Mouse (Mus musculus) hindbrain, embryonic 14.5 days (tissue): ENCODE results near the gene Gga1. TPM values are rescaled to one million over a fixed set of nuclear protein-coding genes. Genes with fewer than 3 reads are reported as not detected.

Experiments used
- ATAC-seq: fragments of 200-750 bp; cut with Nextera tagmentation; 2 replicates; pipeline ENCODE4 v1.8.0; 2017; ENCODE audit warnings: moderate number of reproducible peaks, mild to moderate bottlenecking, moderate TSS enrichment, moderate library complexity; ENCODE audit not compliant: low FRiP score
- DNase-seq: peaks from one replicate; pipeline ENCODE4 v3.0.0-alpha.2; 2015; ENCODE audit warnings: low spot score
- H3K27ac ChIP-seq: fragments of 300-500 bp; sonication (generic); 2 replicates; pipeline ENCODE4 v1.5.1; 2014; ENCODE audit warnings: mild to moderate bottlenecking, moderate library complexity
- H3K27me3 ChIP-seq: fragments of 300-500 bp; sonication (generic); 2 replicates; pipeline ENCODE4 v1.6.1; 2014; ENCODE audit warnings: mild to moderate bottlenecking, low read length, mixed read lengths; ENCODE audit not compliant: control insufficient read depth, insufficient read depth
- H3K36me3 ChIP-seq: fragments of 300-500 bp; sonication (generic); replicated peaks from 2 replicates; pipeline ENCODE4 v1.6.1; 2014; ENCODE audit not compliant: control insufficient read depth, insufficient read depth
- H3K4me1 ChIP-seq: fragments of 300-500 bp; sonication (generic); replicated peaks from 2 replicates; pipeline ENCODE4 v1.6.1; 2014; ENCODE audit warnings: antibody characterized with exemption, low read length, mixed read lengths; ENCODE audit not compliant: control insufficient read depth, insufficient read depth
- H3K4me2 ChIP-seq: fragments of 300-500 bp; sonication (generic); replicated peaks from 2 replicates; pipeline ENCODE4 v1.6.1; 2014; ENCODE audit warnings: mild to moderate bottlenecking, moderate library complexity
- H3K4me3 ChIP-seq: fragments of 300-500 bp; sonication (generic); replicated peaks from 2 replicates; pipeline ENCODE4 v1.5.1; 2014; ENCODE audit warnings: mild to moderate bottlenecking, low read length
- H3K9ac ChIP-seq: fragments of 300-500 bp; sonication (generic); 2 replicates; pipeline ENCODE4 v1.6.1; 2014
- H3K9me3 ChIP-seq: fragments of 300-500 bp; sonication (generic); 2 replicates; pipeline ENCODE4 v1.6.1; 2016; ENCODE audit warnings: low read length; ENCODE audit not compliant: control insufficient read depth
- WGBS: fragments of 180-500 bp; shearing (Covaris S2); extraction: QIAGEN DNeasy Blood & Tissue Kit; methylation state at CpG from one replicate; pipeline ENCODE4 v1.1.7; 2014; 5-methylcytosine and 5-hydroxymethylcytosine counted together
- polyA plus RNA-seq: library from polyadenylated mRNA; unstranded; fragments of >200 nt; fragmentation: Nextera tagmentation; extraction: Ambion mirVana; gene quantifications from 2 replicates; pipeline ENCODE4 v1.2.1, GENCODE M21; 2014

Gga1 gene
- polyA plus RNA-seq, 1 experiment from 2014 or later, result 43.0 TPM

DNA sequence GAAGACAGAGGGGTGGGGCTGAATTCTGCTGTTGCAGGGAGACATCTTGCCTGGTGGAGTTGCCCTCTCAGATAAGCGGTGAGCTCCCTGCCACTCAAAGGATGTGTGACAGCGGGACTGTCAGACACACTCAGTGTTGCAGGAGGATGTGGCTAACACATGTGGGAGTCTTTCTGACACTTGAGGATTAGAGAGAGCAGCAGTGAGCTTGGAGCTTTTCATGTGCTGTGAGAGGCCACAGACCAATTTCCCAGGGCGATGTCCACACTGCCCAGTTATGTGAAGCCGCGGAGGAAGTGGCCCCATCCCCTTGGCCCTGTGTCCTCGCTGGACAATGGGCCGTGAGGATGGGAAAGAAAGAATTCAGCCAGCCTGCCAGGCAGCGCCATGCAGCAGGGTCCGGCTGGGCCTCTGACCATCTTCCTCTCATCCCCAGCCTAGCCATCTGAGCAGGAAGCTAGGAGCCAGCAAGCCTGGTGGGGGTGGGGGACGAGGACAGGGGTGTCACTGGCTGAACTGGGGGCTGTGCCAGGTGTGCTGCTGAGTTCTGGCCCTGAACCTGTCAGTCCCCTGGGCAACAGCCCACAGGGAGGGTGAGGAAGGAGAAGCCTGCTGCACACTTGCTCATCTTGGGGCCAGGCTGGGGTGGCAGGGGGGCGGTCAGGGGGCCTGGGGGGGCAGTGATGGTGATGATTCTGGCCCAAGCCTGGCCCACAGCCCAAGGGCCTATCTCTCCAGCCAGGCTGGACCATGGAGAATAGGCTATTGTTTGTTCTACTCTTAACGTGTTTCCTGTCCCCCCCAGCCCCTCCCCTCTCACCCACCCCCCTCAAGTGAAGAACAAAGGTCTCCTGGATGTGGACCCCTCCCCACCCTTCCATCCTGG, 41.5 kb upstream of the Gga1 start:
- H3K9ac ChIP-seq, result no peak overlapping the region
- WGBS, result 8% methylated on average over 12 of the region's 12 CpGs

DNA sequence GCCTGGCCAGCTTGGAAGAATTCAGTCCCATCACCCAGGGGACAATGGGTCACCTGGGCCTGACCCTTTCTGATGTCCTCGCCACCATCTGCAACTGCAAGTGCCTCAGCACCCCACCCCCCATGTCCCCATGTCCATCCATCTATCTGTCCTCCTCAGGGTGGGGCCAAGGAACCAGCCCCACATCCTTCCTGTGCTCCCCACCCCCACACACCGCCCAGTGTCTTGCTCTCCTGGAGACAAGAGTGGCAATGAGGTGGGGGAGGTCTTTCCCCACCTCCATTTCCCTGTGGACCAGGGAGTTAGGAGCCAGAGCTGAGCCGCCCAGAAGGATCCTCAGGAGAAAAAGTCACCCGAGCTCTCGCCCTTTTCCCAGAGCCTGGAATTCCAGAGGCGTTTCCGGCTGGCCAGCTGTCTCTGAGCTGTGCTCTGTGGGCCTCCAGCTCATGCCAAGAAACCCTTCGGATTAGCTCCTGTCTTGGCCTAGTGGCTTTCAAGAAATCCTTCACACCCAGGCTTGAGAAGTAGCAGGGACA, 40.8 kb upstream of the Gga1 start:
- Histone ChIP-seq H3K9ac (no peak overlapping the region), H3K27me3 (no peaks in the 10 kb centered on the region), H3K27ac (peak overlapping the region; percentile 29; the same call in 1 of the 2 replicates), H3K4me3 (no peak overlapping the region), H3K9me3 (no peaks in the 10 kb centered on the region), H3K36me3 (no peaks in the 10 kb centered on the region), H3K4me2 (no peak overlapping the region), H3K4me1 (peaks cover 37% of the 10 kb centered on the region)
- ATAC-seq, result no peak
- 37% methylated on average over 8 of the region's 8 CpGs for WGBS
- DNase-seq, result no peak

More for the DNA sequence above, 41.5 kb upstream of the Gga1 start:
- Histone ChIP-seq H3K4me3 (no peak overlapping the region), H3K4me2 (no peak overlapping the region), H3K27ac (peak overlapping the region; percentile 29), H3K36me3 (no peaks in the 10 kb centered on the region), H3K9me3 (no peaks in the 10 kb centered on the region), H3K4me1 (peaks cover 31% of the 10 kb centered on the region), H3K27me3 (no peaks in the 10 kb centered on the region)
- ATAC-seq (peak; percentile 33; the same call in 1 of the 2 replicates), DNase-seq (no peak)

DNA sequence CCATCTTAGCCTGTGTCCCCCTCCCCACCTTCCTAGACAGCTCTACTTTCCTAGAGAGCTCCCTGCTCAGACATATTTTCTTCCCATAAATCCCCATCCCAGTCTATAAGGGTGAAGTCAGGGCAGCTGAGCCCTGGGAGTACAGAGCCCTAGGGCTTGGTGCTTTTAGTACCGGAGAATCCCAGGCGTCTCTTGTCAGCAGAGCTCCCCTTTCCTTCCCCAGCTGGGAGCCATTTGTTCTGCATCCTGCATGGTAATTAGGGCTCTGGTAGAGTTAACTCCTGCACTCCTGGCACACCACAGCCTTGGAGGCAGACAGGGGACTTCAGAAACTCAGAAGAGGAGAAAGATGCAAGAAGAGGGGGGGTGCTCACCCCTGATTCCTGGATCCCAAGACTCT, 37.2 kb upstream of the Gga1 start:
- DNase-seq (no peak), ATAC-seq (no peak)
- Histone ChIP-seq H3K36me3 (no peaks in the 10 kb centered on the region), H3K4me3 (no peak overlapping the region), H3K9ac (no peak overlapping the region), H3K9me3 (no peaks in the 10 kb centered on the region), H3K4me2 (no peak overlapping the region), H3K27ac (peak overlapping the region; percentile 22; the same call in 1 of the 2 replicates), H3K4me1 (peaks cover 42% of the 10 kb centered on the region), H3K27me3 (peaks cover 30% of the 10 kb centered on the region)
- WGBS, result 0% methylated on average over 2 of the region's 2 CpGs

DNA sequence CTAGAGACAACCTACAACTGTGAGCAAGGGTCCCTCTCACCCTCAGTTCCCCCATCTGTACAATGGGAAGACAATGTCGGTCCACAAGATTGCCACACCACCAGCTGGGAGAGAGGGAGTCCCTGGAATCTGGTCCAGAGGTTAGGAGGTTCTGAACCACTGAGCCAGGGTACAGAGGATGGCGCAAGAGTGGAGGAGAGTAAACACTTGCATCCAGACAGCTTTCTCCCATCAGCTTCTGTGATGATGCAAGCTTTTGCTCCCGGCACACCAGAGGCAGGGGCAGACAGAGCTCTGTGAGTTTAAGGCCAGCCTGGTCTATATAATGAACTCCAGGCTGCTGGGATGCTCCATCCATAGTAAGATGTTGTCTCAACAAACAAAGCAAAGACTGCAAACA, 36.7 kb upstream of the Gga1 start:
- WGBS, result 62% methylated on average over 3 of the region's 3 CpGs
- ATAC-seq, result no peak

DNA sequence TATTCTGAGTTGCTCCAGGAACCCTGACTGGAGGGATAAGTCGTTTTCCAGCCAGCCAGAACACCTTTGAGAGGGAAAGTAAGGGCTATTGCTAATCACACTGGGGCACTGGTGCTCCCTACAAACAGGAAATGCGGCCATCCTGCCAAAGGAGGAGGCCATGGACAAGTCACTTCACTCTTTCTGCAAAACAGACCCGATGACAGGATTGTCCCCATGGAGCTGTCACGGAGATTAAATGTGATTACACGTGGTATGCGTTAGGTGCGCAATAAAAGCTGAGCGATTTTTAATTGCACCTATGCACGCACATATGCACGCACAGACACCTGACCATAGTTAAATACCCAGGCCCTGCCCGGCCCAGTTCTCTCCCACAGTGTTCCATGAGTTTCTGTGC, 36.2 kb upstream of the Gga1 start:
- Histone ChIP-seq H3K4me1 (peaks cover 32% of the 10 kb centered on the region), H3K27ac (no peak overlapping the region), H3K27me3 (peaks cover 31% of the 10 kb centered on the region), H3K4me3 (no peak overlapping the region), H3K4me2 (no peak overlapping the region), H3K9ac (no peak overlapping the region), H3K36me3 (no peaks in the 10 kb centered on the region), H3K9me3 (no peaks in the 10 kb centered on the region)
- no peak for ATAC-seq
- WGBS, result 43% methylated on average over 11 of the region's 11 CpGs
- DNase-seq, result no peak

More for the DNA sequence above, 36.7 kb upstream of the Gga1 start:
- Histone ChIP-seq H3K9me3 (no peaks in the 10 kb centered on the region), H3K27ac (no peak overlapping the region), H3K36me3 (no peaks in the 10 kb centered on the region), H3K4me2 (no peak overlapping the region), H3K9ac (no peak overlapping the region), H3K4me3 (no peak overlapping the region), H3K27me3 (peaks cover 31% of the 10 kb centered on the region), H3K4me1 (peaks cover 37% of the 10 kb centered on the region)
- no peak for DNase-seq

DNA sequence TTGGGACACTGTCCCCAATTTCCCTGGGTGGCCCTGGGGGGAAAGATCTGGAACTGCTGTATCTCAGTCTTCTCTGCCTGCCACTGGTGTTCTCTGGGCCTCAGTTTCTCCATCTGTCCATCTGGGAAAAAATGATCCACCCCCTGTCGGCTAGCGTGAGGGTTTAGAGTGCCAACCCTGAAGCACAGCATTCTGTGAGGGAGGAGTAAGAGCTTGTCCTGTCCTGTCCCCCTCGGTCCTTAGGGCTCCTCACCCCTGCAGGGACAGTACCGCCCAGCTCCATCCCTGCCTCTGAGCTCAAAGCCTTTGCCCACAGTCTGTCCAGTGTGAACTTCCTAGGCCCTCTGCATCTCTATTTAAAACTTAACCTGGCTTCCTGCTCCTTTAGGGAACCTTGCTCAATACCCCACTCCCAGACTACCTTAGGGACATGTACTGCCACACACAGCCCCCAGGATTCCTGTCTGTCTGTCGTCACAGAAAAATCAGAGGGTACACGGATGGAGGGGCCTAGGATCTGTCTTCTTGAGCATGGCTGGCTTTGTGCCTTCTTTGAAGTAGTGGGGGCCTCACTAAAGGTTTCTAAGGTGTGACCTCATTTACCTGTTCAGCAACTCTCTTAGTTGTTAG, 35.7 kb upstream of the Gga1 start:
- H3K27ac ChIP-seq, result no peak overlapping the region
- H3K4me2 ChIP-seq, result no peak overlapping the region
- 56% methylated on average over 6 of the region's 6 CpGs for whole genome bisulfite sequencing
- ATAC-seq (no peak), DNase-seq (no peak)
- no peaks in the 10 kb centered on the region for H3K9me3 ChIP-seq
- no peak overlapping the region for H3K4me3 ChIP-seq
- H3K9ac ChIP-seq, result no peak overlapping the region
- peaks cover 29% of the 10 kb centered on the region; the same call in 1 of the 2 replicates for H3K4me1 ChIP-seq
- H3K36me3 ChIP-seq, result no peaks in the 10 kb centered on the region
- peaks cover 31% of the 10 kb centered on the region for H3K27me3 ChIP-seq

DNA sequence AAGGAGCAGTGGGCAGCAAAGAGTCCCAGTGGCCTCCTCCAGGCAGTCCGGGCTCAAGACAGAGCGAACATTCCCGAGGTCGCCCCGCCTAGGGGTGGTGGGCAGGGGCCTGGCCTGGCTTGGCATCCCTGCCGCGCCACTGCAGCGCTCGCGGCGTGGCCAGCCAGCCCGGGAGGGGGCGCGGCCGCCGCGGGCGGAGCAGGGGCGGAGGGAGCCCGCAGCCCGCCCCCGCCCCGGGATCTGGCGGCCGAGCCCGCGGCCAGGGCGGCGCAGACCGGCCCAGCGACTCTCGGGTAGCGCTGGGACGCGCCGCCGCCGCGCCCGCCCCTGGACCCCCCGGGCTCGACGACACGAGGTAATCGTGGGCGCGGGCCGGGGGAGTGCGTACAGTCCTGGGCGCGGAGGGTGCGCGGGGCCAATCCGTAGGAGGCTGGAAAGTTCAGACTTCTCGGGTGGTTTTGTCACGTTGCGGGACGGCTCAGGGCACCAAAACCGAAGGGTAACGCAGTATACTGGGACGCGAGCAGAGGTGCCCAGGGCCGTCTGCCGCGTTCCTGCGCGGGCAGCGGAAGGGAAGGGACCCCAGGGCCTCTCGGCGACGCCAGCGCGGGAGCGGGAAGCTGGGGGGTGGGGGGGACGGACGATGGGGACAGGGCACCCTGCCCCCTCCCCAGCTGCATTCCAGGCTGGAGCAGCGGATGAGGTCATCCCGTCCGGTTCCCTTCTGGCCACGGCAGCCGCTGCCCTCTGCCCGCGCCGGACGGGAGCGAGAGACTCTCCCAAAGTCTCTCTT, 34.4 kb upstream of the Gga1 start, which contains the start of gene Cdc42ep1:
Cdc42ep1 (plus strand) TSS at position 254 of the 793 bp plus-strand sequence.
- no peaks in the 10 kb centered on the region for H3K36me3 ChIP-seq
- DNase-seq, result no peak
- under 1% methylated on average over 80 of the region's 86 CpGs for WGBS
- 0 out of 2 replicates have a peak within 1 kb of the TSS, but pooled peaks have one; percentile 44 for H3K27ac ChIP-seq
- H3K4me1 ChIP-seq, result peaks cover 29% of the 10 kb centered on the region; the same call in 1 of the 2 replicates
- peak within 1 kb of the TSS; percentile 50 for H3K9ac ChIP-seq
- H3K9me3 ChIP-seq, result no peaks in the 10 kb centered on the region
- ATAC-seq, result peak; percentile 44; the same call in 1 of the 2 replicates
- peaks cover 31% of the 10 kb centered on the region for H3K27me3 ChIP-seq
- H3K4me2 ChIP-seq, result peak within 1 kb of the TSS; percentile 50
- peak within 1 kb of the TSS; percentile 33 for H3K4me3 ChIP-seq

DNA sequence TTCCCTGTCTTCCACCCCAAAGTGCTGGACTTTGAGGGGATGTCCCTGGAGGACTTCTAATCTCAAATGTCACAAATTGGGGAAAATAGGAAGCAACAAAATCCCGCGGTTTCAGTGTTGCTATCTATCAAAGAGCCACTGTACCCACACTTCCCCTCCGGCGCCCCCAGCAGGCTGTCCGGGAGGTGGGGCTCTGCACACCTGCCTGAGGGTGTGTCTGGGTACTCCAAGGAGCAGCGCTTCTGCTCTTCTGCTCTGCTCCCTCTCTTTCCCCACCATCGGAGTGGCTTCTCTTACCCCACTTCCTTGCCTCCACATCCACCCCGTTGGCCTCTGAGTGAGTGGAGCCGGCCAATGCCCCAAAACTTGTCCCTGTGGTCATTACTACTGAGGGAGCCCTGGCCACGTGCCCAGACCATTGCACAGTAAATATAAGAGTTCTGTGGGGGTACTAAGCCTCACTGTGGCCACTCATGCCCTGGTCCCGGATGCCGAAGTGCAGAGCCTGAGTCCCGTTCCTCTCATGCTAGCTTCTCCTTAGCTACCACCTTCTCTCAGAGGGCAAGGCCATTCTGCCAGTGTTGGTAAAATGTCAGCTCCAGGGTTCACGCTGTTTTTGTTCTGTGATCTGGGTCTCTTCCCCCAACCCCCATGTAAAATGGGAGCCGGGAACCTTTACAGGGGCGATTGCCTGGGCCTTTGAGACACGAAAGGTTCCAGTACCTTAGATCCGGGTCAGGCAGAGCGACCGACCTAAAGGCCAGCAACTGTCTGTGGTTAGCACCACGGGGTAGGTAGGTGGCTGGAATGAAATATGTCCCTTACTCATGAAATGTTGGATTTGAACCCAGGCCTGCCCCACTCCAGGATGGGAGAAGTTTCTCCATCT, 33.2 kb upstream of the Gga1 start:
- Histone ChIP-seq H3K27ac (0 out of 2 replicates have a peak overlapping the region, but pooled peaks have one; percentile 44), H3K36me3 (no peaks in the 10 kb centered on the region), H3K27me3 (peaks cover 31% of the 10 kb centered on the region), H3K9me3 (no peaks in the 10 kb centered on the region), H3K9ac (peak overlapping the region; percentile 29; the same call in 1 of the 2 replicates), H3K4me1 (peaks cover 29% of the 10 kb centered on the region; the same call in 1 of the 2 replicates), H3K4me3 (peak overlapping the region; percentile 33), H3K4me2 (peak overlapping the region; percentile 50)
- 44% methylated on average over 21 of the region's 21 CpGs for WGBS
- ATAC-seq (no peak), DNase-seq (no peak)
